Mouse (Mus musculus) MEL (cell line): Measurements from ENCODE around the gene Tmem212. TPM values are rescaled to one million over a fixed set of nuclear protein-coding genes. Genes with fewer than 3 reads are reported as not detected.

ENCODE experiments used
- DNase-seq: peaks from one replicate; pipeline ENCODE4 v3.0.0; 2011; ENCODE audit warnings: low read depth, low spot score
- H3K27ac ChIP-seq: 2 replicates; pipeline ENCODE4 v1.5.1; 2012; ENCODE audit warnings: low read depth, mild to moderate bottlenecking, control low read depth, low read length, moderate library complexity; ENCODE audit not compliant: control insufficient read depth
- H3K27me3 ChIP-seq, 2 experiments: fragments of 150-350 bp in 1 of 2; sonication (generic) in 1 of 2; 2 replicates each; pipeline ENCODE4 v1.6.1; 2012; ENCODE audit warnings: low read length in 2 of 2, mild to moderate bottlenecking in 2 of 2, improper control_type of control experiment in 1 of 2, moderate library complexity in 1 of 2; ENCODE audit not compliant: insufficient read depth in 2 of 2, control insufficient read depth in 1 of 2
- H3K36me3 ChIP-seq, 2 experiments: 2 replicates each; pipeline ENCODE4 v1.6.1; 2012 to 2014; ENCODE audit warnings: low read length in 2 of 2, improper control_type of control experiment in 1 of 2, inconsistent platforms in 1 of 2, mild to moderate bottlenecking in 1 of 2; ENCODE audit not compliant: insufficient read depth in 2 of 2, control insufficient read depth in 1 of 2
- H3K4me1 ChIP-seq, 2 experiments: fragments of 150-350 bp in 1 of 2; sonication (generic) in 1 of 2; 2 replicates each; pipeline ENCODE4 v1.6.1; 2012; ENCODE audit warnings: low read length in 2 of 2, improper control_type of control experiment in 1 of 2, mild to moderate bottlenecking in 1 of 2; ENCODE audit not compliant: insufficient read depth in 2 of 2, control insufficient read depth in 1 of 2
- H3K4me3 ChIP-seq, 2 experiments: fragments of 150-350 bp in 1 of 2; sonication (generic) in 1 of 2; 2 replicates each; pipeline ENCODE4 v1.5.1; 2012; ENCODE audit warnings: low read depth in 2 of 2, low read length in 2 of 2, mild to moderate bottlenecking in 2 of 2, moderate library complexity in 2 of 2, control low read depth in 1 of 2, improper control_type of control experiment in 1 of 2; ENCODE audit not compliant: control insufficient read depth in 1 of 2, insufficient read depth in 1 of 2
- H3K79me2 ChIP-seq: 2 replicates; pipeline ENCODE4 v1.6.1; 2012; ENCODE audit warnings: mild to moderate bottlenecking, low read length, moderate library complexity; ENCODE audit not compliant: control insufficient read depth, poor library complexity, insufficient read depth
- H3K9ac ChIP-seq: 2 replicates; pipeline ENCODE4 v1.6.1; 2012; ENCODE audit warnings: low read depth, mild to moderate bottlenecking, control low read depth, low read length, moderate library complexity; ENCODE audit not compliant: control insufficient read depth, poor library complexity, severe bottlenecking
- H3K9me3 ChIP-seq: fragments of 150-350 bp; sonication (generic); replicated peaks from 2 replicates; pipeline ENCODE4 v1.6.1; 2012; ENCODE audit warnings: mild to moderate bottlenecking, low read length, improper control_type of control experiment, moderate library complexity; ENCODE audit not compliant: insufficient read depth
- BHLHE40 ChIP-seq: IDR thresholded peaks from 2 replicates; pipeline ENCODE4 v1.6.1; 2012; ENCODE audit warnings: low read depth, mild to moderate bottlenecking, inconsistent platforms, low read length, improper control_type of control experiment, borderline replicate concordance
- CHD2 ChIP-seq: IDR thresholded peaks from 2 replicates; pipeline ENCODE4 v1.6.1; 2011; ENCODE audit warnings: low read length, improper control_type of control experiment
- CTCF ChIP-seq, 3 experiments: IDR thresholded peaks in 2 of 3; conservative IDR thresholded peaks in 1 of 3; 2 replicates each; pipeline ENCODE4 v1.5.1; 2011 to 2012; ENCODE audit warnings: low read length in 3 of 3, low read depth in 2 of 3, mild to moderate bottlenecking in 2 of 3, improper control_type of control experiment in 1 of 3, inconsistent platforms in 1 of 3, mixed read lengths in 1 of 3, moderate library complexity in 1 of 3; ENCODE audit not compliant: control insufficient read depth in 1 of 3, insufficient read depth in 1 of 3, poor library complexity in 1 of 3, severe bottlenecking in 1 of 3
- ELF1 ChIP-seq: IDR thresholded peaks from 2 replicates; pipeline ENCODE4 v1.6.1; 2014; ENCODE audit warnings: low read depth, mild to moderate bottlenecking, inconsistent platforms, low read length, improper control_type of control experiment, moderate library complexity
- GABPA ChIP-seq: IDR thresholded peaks from 2 replicates; pipeline ENCODE4 v1.6.1; 2012; ENCODE audit warnings: low read depth, mild to moderate bottlenecking, inconsistent platforms, low read length, improper control_type of control experiment, moderate library complexity
- GATA1 ChIP-seq: IDR thresholded peaks from 2 replicates; pipeline ENCODE4 v1.6.1; 2011; ENCODE audit warnings: low read depth, low read length, improper control_type of control experiment
- HCFC1 ChIP-seq: IDR thresholded peaks from 2 replicates; pipeline ENCODE4 v1.6.1; 2012; ENCODE audit warnings: low read depth, mild to moderate bottlenecking, inconsistent platforms, low read length, improper control_type of control experiment, moderate library complexity
- MEF2A ChIP-seq: IDR thresholded peaks from 2 replicates; pipeline ENCODE4 v1.6.1; 2014; ENCODE audit warnings: low read depth, mild to moderate bottlenecking, inconsistent platforms, low read length, improper control_type of control experiment; ENCODE audit not compliant: poor library complexity, insufficient replicate concordance, severe bottlenecking; ENCODE audit errors: extremely low read depth
- MXI1 ChIP-seq: IDR thresholded peaks from 2 replicates; pipeline ENCODE4 v1.6.1; 2011; ENCODE audit warnings: mild to moderate bottlenecking, low read depth, low read length, improper control_type of control experiment
- MYB ChIP-seq: IDR thresholded peaks from 2 replicates; pipeline ENCODE4 v1.6.1; 2011; ENCODE audit warnings: mild to moderate bottlenecking, low read depth, low read length, improper control_type of control experiment
- NELFE ChIP-seq: IDR thresholded peaks from 2 replicates; pipeline ENCODE4 v1.6.1; 2011; ENCODE audit warnings: low read depth, low read length, improper control_type of control experiment
- NRF1 ChIP-seq: IDR thresholded peaks from 2 replicates; pipeline ENCODE4 v1.6.1; 2014; ENCODE audit warnings: low read depth, mild to moderate bottlenecking, inconsistent platforms, low read length, improper control_type of control experiment, moderate library complexity; ENCODE audit not compliant: poor library complexity, insufficient read depth, severe bottlenecking
- POLR2AphosphoS5 ChIP-seq: IDR thresholded peaks from 2 replicates; pipeline ENCODE4 v1.6.1; 2012; ENCODE audit warnings: low read depth, borderline replicate concordance, mild to moderate bottlenecking, inconsistent platforms, low read length, moderate library complexity, mixed read lengths
- SIN3A ChIP-seq: IDR thresholded peaks from 2 replicates; pipeline ENCODE4 v1.6.1; 2012; ENCODE audit warnings: low read length, improper control_type of control experiment, inconsistent platforms
- SMC3 ChIP-seq: IDR thresholded peaks from 2 replicates; pipeline ENCODE4 v1.6.1; 2011; ENCODE audit warnings: low read depth, low read length, improper control_type of control experiment
- TAL1 ChIP-seq: IDR thresholded peaks from 2 replicates; pipeline ENCODE4 v1.6.1; 2012; ENCODE audit warnings: mild to moderate bottlenecking, inconsistent platforms, low read length, moderate library complexity, mixed read lengths
- TBP ChIP-seq: IDR thresholded peaks from 2 replicates; pipeline ENCODE4 v1.8.0; 2011; ENCODE audit warnings: low read depth, low read length, improper control_type of control experiment
- UBTF ChIP-seq: IDR thresholded peaks from 2 replicates; pipeline ENCODE4 v1.6.1; 2012; ENCODE audit warnings: low read depth, mild to moderate bottlenecking, inconsistent platforms, low read length, improper control_type of control experiment, moderate library complexity, borderline replicate concordance; ENCODE audit not compliant: insufficient read depth
- ZC3H11A ChIP-seq: IDR thresholded peaks from 2 replicates; pipeline ENCODE4 v1.6.1; 2012; ENCODE audit warnings: low read depth, mild to moderate bottlenecking, inconsistent platforms, low read length, improper control_type of control experiment
- polyA plus RNA-seq, 2 experiments: library from polyadenylated mRNA; stranded (reverse) in 1 of 2; unstranded in 1 of 2; fragments of >175 nt in 1 of 2; fragments of >200 nt in 1 of 2; gene quantifications; 2 replicates each; pipeline versions ENCODE4 v1.2.1 to v1.2.4; 2012; ENCODE audit warnings: low replicate concordance in 2 of 2, low read depth in 1 of 2; ENCODE audit not compliant: insufficient read length in 2 of 2, insufficient read depth in 1 of 2, missing spikeins in 1 of 2
- total RNA-seq: library from RNA; depleted of rRNA; stranded (reverse); fragments of 300-350 nt; gene quantifications from 2 replicates; pipeline ENCODE4 v1.2.3, GENCODE M21; 2012

The Tmem212 gene
- total and polyA plus RNA-seq, 3 experiments = not detected

DNA sequence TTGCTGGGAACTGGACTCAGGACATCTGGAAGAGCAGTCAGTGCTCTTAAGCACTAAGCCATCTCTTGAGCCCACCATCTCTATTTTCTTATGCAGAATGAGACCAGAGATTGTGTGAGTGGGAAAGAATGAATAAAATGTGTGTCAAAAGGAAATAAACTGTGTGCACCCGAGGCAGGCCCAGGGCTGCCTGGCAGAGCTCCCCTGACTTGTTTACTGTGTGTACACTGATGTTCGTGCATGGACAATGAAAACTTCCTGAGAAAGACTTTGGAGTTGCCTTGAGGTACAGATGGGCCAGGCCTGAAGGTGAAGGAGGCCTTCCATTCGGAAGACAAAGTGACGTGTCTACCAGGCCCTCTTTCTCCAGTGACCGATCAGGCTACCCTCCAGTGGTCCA is 36.2 kb upstream of the Tmem212 start:
- Histone ChIP-seq H3K9me3 (no peaks in the 10 kb centered on the region), H3K9ac (no peak overlapping the region), H3K36me3 (no peaks in the 10 kb centered on the region), H3K4me1 (no peaks in the 10 kb centered on the region), H3K27me3 (no peaks in the 10 kb centered on the region), H3K79me2 (no peaks in the 10 kb centered on the region), H3K4me3 (no peak overlapping the region), H3K27ac (no peak overlapping the region)
- no peak for TF ChIP-seq NELFE
- no peak for TF ChIP-seq NRF1
- TF ChIP-seq CTCF (IDR thresholded peaks at IDR 0.05 in 2 of 3, conservative IDR thresholded peaks at IDR 0.05 in 1 of 3; ENCODE audit: control insufficient read depth in 1 of 3, insufficient read depth in 1 of 3, low read depth in 2 of 3, low read length in 3 of 3, poor library complexity in 1 of 3, severe bottlenecking in 1 of 3) = no peak
- TF ChIP-seq MYB = no peak
- no peak for TF ChIP-seq ZC3H11A
- no peak for TF ChIP-seq SIN3A
- DNase-seq = no peak

DNA sequence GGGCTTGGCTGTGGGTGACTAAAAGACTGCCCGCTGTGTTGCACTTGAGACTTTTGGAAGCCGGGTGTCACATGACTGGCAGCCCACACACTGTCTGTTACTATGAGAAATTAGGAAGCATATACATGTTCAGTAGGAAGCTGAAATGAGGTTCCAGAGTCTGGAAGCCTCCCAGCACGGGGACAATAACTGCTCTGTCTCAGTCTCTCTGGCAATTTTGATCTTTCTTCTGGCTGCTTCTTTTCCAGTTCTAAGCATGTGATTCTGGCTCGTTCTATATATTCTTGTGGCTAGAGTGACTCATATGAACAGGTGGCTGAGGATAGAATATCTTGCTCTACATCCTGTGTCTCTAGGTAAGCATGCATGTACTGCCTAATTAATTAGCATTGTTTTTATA is 33.1 kb upstream of the Tmem212 start:
- no peak for TF ChIP-seq MXI1
- TF ChIP-seq ZC3H11A = no peak
- no peak for TF ChIP-seq GABPA
- TF ChIP-seq CHD2 = no peak
- TF ChIP-seq SMC3 = no peak
- TF ChIP-seq GATA1 = no peak
- TF ChIP-seq HCFC1 = no peak
- no peak for TF ChIP-seq NELFE
- TF ChIP-seq ELF1 = no peak
- no peak for TF ChIP-seq BHLHE40
- no peak for TF ChIP-seq SIN3A
- TF ChIP-seq POLR2AphosphoS5 = no peak
- no peak for TF ChIP-seq TBP
- no peak for TF ChIP-seq TAL1
- no peak for TF ChIP-seq UBTF
- no peak for TF ChIP-seq MEF2A
- no peak for DNase-seq

More for the DNA sequence above, 33.1 kb upstream of the Tmem212 start:
- Histone ChIP-seq H3K9me3 (no peaks in the 10 kb centered on the region), H3K4me3 (no peak overlapping the region), H3K27me3 (no peaks in the 10 kb centered on the region), H3K79me2 (no peaks in the 10 kb centered on the region), H3K9ac (no peak overlapping the region), H3K4me1 (no peaks in the 10 kb centered on the region), H3K27ac (no peak overlapping the region), H3K36me3 (no peaks in the 10 kb centered on the region)
